Mouse (Mus musculus): Measurements from ENCODE around the gene Ccdc157. TPM values are rescaled to one million over a fixed set of nuclear protein-coding genes. Genes with fewer than 3 reads are reported as not detected.

Gene Ccdc157
- polyA plus RNA-seq, 1 experiment from 2014 or later, result 0.52 TPM

GRCm38 (mm10) chr11:4164701-4165100 is 4.6 kb upstream of the Ccdc157 start:
- 93% methylated on average over 2 of the region's 2 CpGs for WGBS (ENCODE audit: insufficient replicate concordance)
- ATAC-seq (no peak), DNase-seq (no peak)
- H3K27ac ChIP-seq (ENCODE audit: low read depth), result no peak overlapping the region
- TF ChIP-seq CTCF (IDR thresholded peaks at IDR 0.05; ENCODE audit: low read depth) (no peak), EP300 (IDR thresholded peaks at IDR 0.05; ENCODE audit: low read depth) (no peak)
- no peak overlapping the region for H3K4me2 ChIP-seq (ENCODE audit: low read depth, low read length)
- H3K36me3 ChIP-seq (replicated peaks; ENCODE audit: insufficient read depth, low read length), result peaks cover 79% of the 10 kb centered on the region
- no peak overlapping the region for H3K4me3 ChIP-seq (ENCODE audit: low read depth, low read length)
- H3K9ac ChIP-seq (replicated peaks), result no peak overlapping the region
- no peaks in the 10 kb centered on the region for H3K9me3 ChIP-seq (ENCODE audit: low read length)
- H3K4me1 ChIP-seq (ENCODE audit: insufficient read depth), result peaks cover 18% of the 10 kb centered on the region
- H3K27me3 ChIP-seq (ENCODE audit: insufficient read depth, low read length), result no peaks in the 10 kb centered on the region

GRCm38 (mm10) chr11:4160758-4161480 is 826 bp upstream of the Ccdc157 start:
- peak overlapping the region; percentile 82 for H3K4me3 ChIP-seq (ENCODE audit: low read depth, low read length)

GRCm38 (mm10) chr11:4158676-4159075 is 1.4 kb downstream of the Ccdc157 start:
- Histone ChIP-seq H3K27ac (ENCODE audit: low read depth) (no peak overlapping the region), H3K36me3 (replicated peaks; ENCODE audit: insufficient read depth, low read length) (peaks cover 20% of the 10 kb centered on the region), H3K27me3 (ENCODE audit: insufficient read depth, low read length) (no peaks in the 10 kb centered on the region), H3K4me2 (ENCODE audit: low read depth, low read length) (no peak overlapping the region), H3K4me1 (ENCODE audit: insufficient read depth) (peaks cover 30% of the 10 kb centered on the region), H3K9ac (replicated peaks) (no peak overlapping the region), H3K9me3 (ENCODE audit: low read length) (no peaks in the 10 kb centered on the region), H3K4me3 (ENCODE audit: low read depth, low read length) (no peak overlapping the region)
- ATAC-seq (no peak), DNase-seq (no peak)
- TF ChIP-seq CTCF (IDR thresholded peaks at IDR 0.05; ENCODE audit: low read depth) (no peak), EP300 (IDR thresholded peaks at IDR 0.05; ENCODE audit: low read depth) (no peak)
- WGBS (ENCODE audit: insufficient replicate concordance), result 72% methylated on average over 3 of the region's 3 CpGs

More at GRCm38 (mm10) chr11:4160758-4161480, 826 bp upstream of the Ccdc157 start:
- H3K9me3 ChIP-seq (ENCODE audit: low read length), result no peaks in the 10 kb centered on the region
- ATAC-seq (no peak), DNase-seq (no peak)
- peaks cover 41% of the 10 kb centered on the region for H3K36me3 ChIP-seq (replicated peaks; ENCODE audit: insufficient read depth, low read length)
- peak overlapping the region; percentile 88 for H3K4me2 ChIP-seq (ENCODE audit: low read depth, low read length)
- H3K27ac ChIP-seq (ENCODE audit: low read depth), result peak overlapping the region; percentile 90
- no peaks in the 10 kb centered on the region for H3K27me3 ChIP-seq (ENCODE audit: insufficient read depth, low read length)
- H3K4me1 ChIP-seq (ENCODE audit: insufficient read depth), result peaks cover 30% of the 10 kb centered on the region
- peak overlapping the region; percentile 85 for H3K9ac ChIP-seq (replicated peaks)
- no peak for TF ChIP-seq CTCF (IDR thresholded peaks at IDR 0.05; ENCODE audit: low read depth)
- no peak for TF ChIP-seq EP300 (IDR thresholded peaks at IDR 0.05; ENCODE audit: low read depth)
- 4% methylated on average over 15 of the region's 15 CpGs for WGBS (ENCODE audit: insufficient replicate concordance)

- Histone ChIP-seq H3K9ac (replicated peaks) (no peak overlapping the region), H3K36me3 (replicated peaks; ENCODE audit: insufficient read depth, low read length) (no peaks in the 10 kb centered on the region), H3K27me3 (ENCODE audit: insufficient read depth, low read length) (no peaks in the 10 kb centered on the region), H3K4me3 (ENCODE audit: low read depth, low read length) (no peak overlapping the region), H3K9me3 (ENCODE audit: low read length) (no peaks in the 10 kb centered on the region), H3K4me2 (ENCODE audit: low read depth, low read length) (no peak overlapping the region), H3K27ac (ENCODE audit: low read depth) (no peak overlapping the region), H3K4me1 (ENCODE audit: insufficient read depth) (peaks cover 15% of the 10 kb centered on the region)
- ATAC-seq (no peak), DNase-seq (no peak)
- 61% methylated on average over 5 of the region's 5 CpGs for WGBS (ENCODE audit: insufficient replicate concordance)
- TF ChIP-seq EP300 (IDR thresholded peaks at IDR 0.05; ENCODE audit: low read depth) (no peak), CTCF (IDR thresholded peaks at IDR 0.05; ENCODE audit: low read depth) (no peak)
Measured at GRCm38 (mm10) chr11:4155641-4156040, 4.5 kb downstream of the Ccdc157 start.

GRCm38 (mm10) chr11:4153694-4154093 is 6.4 kb downstream of the Ccdc157 start:
- Histone ChIP-seq H3K4me2 (ENCODE audit: low read depth, low read length) (no peak overlapping the region), H3K4me1 (ENCODE audit: insufficient read depth) (peaks cover 5% of the 10 kb centered on the region; the same call in 1 of the 2 replicates), H3K9me3 (ENCODE audit: low read length) (no peaks in the 10 kb centered on the region), H3K27me3 (ENCODE audit: insufficient read depth, low read length) (no peaks in the 10 kb centered on the region), H3K36me3 (replicated peaks; ENCODE audit: insufficient read depth, low read length) (no peaks in the 10 kb centered on the region), H3K4me3 (ENCODE audit: low read depth, low read length) (no peak overlapping the region), H3K9ac (replicated peaks) (no peak overlapping the region), H3K27ac (ENCODE audit: low read depth) (no peak overlapping the region)
- DNase-seq (no peak), ATAC-seq (no peak)
- TF ChIP-seq EP300 (IDR thresholded peaks at IDR 0.05; ENCODE audit: low read depth) (no peak), CTCF (IDR thresholded peaks at IDR 0.05; ENCODE audit: low read depth) (no peak)
- WGBS (ENCODE audit: insufficient replicate concordance), result 77% methylated on average over 7 of the region's 7 CpGs

GRCm38 (mm10) chr11:4149886-4150285 is 10.2 kb downstream of the Ccdc157 start:
- 80% methylated on average over 6 of the region's 6 CpGs for WGBS (ENCODE audit: insufficient replicate concordance)
- no peak overlapping the region for H3K4me2 ChIP-seq (ENCODE audit: low read depth, low read length)
- no peak for ATAC-seq
- H3K27ac ChIP-seq (ENCODE audit: low read depth), result no peak overlapping the region
- DNase-seq, result no peak
- no peaks in the 10 kb centered on the region for H3K4me1 ChIP-seq (ENCODE audit: insufficient read depth)
- H3K36me3 ChIP-seq (replicated peaks; ENCODE audit: insufficient read depth, low read length), result no peaks in the 10 kb centered on the region
- TF ChIP-seq EP300 (IDR thresholded peaks at IDR 0.05; ENCODE audit: low read depth) (no peak), CTCF (IDR thresholded peaks at IDR 0.05; ENCODE audit: low read depth) (no peak)
- H3K9ac ChIP-seq (replicated peaks), result no peak overlapping the region
- no peaks in the 10 kb centered on the region for H3K9me3 ChIP-seq (ENCODE audit: low read length)
- H3K27me3 ChIP-seq (ENCODE audit: insufficient read depth, low read length), result no peaks in the 10 kb centered on the region
- no peak overlapping the region for H3K4me3 ChIP-seq (ENCODE audit: low read depth, low read length)
